Mouse (Mus musculus) kidney, adult 8-10 months (tissue): ENCODE results near the gene Tcp11l2.

Experiments
- DNase-seq, 2 experiments: peaks; one replicate each; pipeline ENCODE4 v3.0.0; 2022

Gene Tcp11l2

DNA sequence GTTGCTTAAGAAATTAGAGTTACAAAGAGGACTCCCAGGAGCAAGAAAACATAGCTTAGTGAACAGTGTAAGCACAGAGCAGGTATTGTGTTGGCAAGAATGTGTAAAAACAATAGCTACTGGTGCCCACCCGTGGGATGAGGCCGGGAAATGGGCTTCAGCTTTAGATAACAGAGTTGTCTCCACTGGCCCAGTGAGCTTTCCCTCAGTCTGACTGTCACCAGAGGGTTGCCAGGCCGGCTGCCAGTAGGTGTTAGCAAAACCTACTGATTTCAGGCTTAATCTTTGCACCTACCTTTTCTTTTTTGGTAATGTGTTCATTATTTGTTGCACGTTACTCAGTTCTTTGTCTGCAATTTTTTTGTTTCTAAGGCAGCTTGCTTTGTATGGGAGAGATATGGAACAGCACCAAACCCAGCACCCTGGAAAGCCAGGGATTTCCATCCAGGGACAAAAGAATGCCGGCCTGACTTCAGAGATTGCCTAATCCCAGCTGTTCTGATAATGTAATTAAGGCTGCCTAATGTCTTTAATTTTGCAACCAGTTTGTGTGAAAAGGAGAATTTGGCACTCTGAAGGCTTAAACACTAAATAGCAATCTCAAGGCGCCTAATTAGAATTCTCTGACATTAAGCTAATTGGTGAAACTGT is 81.1 kb downstream of the Tcp11l2 start:
- DNase-seq, result no peak

DNA sequence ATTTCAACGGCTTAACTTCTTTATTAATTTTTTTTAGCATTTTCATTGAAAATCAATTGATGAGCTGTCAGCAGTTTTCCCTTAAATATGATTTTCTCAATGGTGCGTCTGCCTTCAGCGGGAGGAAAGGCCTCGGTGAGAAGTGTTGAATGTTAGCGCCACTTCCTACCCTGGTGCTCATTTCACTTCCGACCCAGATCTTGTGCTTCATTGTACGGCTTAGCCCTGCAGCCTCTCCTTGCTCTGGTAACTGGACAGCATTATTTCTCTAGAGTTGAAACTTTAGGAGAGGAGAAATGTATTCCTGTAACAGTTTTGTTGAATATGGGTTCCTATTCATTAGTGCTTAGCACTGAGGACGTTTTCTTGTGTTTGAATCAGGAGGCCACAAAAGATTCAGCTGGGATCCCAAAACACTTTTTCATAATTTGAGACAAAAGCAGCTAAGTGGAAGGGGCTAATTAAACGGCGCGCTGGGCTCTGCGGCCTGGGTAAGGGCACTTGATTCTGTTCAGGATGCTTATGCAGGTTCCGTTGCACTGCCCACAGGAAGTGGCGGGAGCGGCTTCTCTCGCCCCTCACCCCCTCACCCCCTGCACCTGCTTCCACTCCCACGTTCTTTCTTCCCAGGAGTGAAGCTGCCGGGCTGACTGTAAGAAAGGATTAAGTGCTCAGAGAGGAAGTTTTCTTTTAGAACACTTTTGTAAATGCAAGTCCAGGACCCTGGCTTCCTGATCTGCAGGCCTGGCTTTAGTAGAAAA is 81.8 kb downstream of the Tcp11l2 start:
- no peak for DNase-seq

DNA sequence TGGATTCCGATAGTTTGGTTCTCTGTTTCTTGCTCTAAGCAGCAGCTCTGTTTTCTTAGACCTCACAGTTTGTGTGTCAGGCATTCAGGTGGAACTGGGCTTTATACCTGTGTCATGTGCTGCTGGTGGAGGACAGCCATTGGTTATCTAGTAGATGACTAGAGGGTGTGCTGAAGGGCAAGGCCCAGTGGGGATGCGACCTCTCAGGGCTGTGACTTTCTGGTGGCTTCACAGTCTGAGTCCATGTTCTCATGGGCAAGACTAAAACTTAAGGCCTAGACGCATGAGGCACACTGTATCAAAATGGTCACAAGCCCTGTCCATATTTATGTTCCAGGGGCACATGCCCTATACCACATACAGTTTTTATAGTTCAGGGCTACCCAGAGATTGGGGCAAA is 82.9 kb downstream of the Tcp11l2 start:
- no peak for DNase-seq

- no peak for DNase-seq
Measured at GRCm38 (mm10) chr10:84662138-84662537, 85.7 kb downstream of the Tcp11l2 start.
